Mouse (Mus musculus) erythroblast, embryonic 14.5 days (primary cell): Measurements from ENCODE around the gene Galntl5.

Experiments
- GATA1 ChIP-seq: IDR thresholded peaks from 2 replicates; pipeline ENCODE4 v1.6.1; 2012; ENCODE audit warnings: low read length, inconsistent platforms, mixed read lengths
- TAL1 ChIP-seq: IDR thresholded peaks from 3 replicates; pipeline ENCODE4 v1.6.1; 2012; ENCODE audit warnings: low read length, inconsistent platforms, mixed read lengths

- TF ChIP-seq GATA1: no peak
- TF ChIP-seq TAL1: no peak
These were observed 33.7 kb downstream of the Galntl5 start for GRCm38 (mm10) chr5:25215006-25215405.
